Mouse (Mus musculus) E14TG2a.4 (cell line): ENCODE measurements around the gene Hmga2.

ENCODE experiments used
- H3K27me3 ChIP-seq: 2 replicates; pipeline ENCODE4 v1.6.1; 2014; ENCODE audit warnings: low read length, control low read depth; ENCODE audit not compliant: insufficient read depth
- H3K36me3 ChIP-seq: 2 replicates; pipeline ENCODE4 v1.6.1; 2014; ENCODE audit warnings: low read length, control low read depth; ENCODE audit not compliant: insufficient read depth
- H3K4me1 ChIP-seq: replicated peaks from 2 replicates; pipeline ENCODE4 v1.6.1; 2014; ENCODE audit warnings: low read depth, low read length, control low read depth
- H3K4me3 ChIP-seq: replicated peaks from 2 replicates; pipeline ENCODE4 v1.5.1; 2014; ENCODE audit warnings: mild to moderate bottlenecking, low read length
- H3K9me3 ChIP-seq: 2 replicates; pipeline ENCODE4 v1.6.1; 2014; ENCODE audit warnings: low read length, control low read depth
- CTCF ChIP-seq: conservative IDR thresholded peaks from 2 replicates; pipeline ENCODE4 v1.5.1; 2014; ENCODE audit warnings: low read length
- NANOG ChIP-seq: IDR thresholded peaks from 2 replicates; pipeline ENCODE4 v1.6.1; 2014; ENCODE audit warnings: borderline replicate concordance, low read length, mixed read lengths
- POU5F1 ChIP-seq: IDR thresholded peaks from 2 replicates; pipeline ENCODE4 v1.6.1; 2014; ENCODE audit warnings: low read length, borderline replicate concordance

Gene Hmga2

DNA sequence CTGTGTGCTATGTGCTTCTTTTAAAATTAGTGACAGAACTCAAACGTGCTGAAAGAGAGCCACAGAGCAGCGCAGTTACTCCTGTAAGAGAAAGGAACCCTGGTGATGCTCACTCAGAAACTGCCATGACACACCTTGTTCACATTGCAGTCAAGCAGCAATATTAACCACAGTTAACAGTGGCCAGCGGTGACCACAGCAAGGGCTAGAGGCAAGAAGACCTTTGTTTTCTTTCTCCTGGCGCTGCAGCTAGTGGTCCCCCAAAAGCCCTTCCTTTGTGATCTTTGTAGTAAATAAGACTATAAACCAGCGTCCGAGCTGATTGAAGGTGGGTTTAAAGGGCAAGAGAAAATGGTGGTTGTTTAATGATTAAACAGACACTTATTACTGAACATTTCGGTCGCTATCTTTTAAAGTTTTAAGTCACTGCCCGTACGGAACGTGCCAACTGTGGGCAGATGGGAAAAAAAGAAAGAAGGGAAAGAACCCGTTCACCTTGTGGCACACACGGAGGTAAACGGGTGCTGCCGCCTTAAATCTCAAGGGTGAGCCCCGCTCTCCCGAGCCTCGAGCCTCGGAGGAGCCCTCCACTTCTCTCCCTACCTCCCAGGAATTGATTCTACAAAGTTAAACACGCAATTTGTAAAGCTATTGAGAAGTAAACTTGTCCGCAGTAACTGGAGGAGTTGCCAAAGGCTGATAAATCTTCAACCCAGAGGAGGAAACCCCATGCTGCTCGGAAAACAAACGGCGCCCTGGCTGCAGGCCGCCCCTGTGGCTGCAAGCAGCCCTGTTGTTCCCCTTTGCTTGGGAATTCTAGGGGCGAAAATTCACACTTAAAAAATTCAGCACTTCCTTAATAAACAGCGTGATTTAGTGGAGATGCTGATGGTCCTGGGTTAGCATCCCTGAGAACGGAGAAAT lies 85.1 kb downstream of the Hmga2 start:
- Histone ChIP-seq H3K9me3 (no peaks in the 10 kb centered on the region), H3K4me3 (peak overlapping the region; percentile 17; the same call in 1 of the 2 replicates), H3K36me3 (no peaks in the 10 kb centered on the region), H3K4me1 (peaks cover 23% of the 10 kb centered on the region), H3K27me3 (peaks cover 62% of the 10 kb centered on the region)
- TF ChIP-seq CTCF = no peak
- no peak for TF ChIP-seq POU5F1
- TF ChIP-seq NANOG = no peak

DNA sequence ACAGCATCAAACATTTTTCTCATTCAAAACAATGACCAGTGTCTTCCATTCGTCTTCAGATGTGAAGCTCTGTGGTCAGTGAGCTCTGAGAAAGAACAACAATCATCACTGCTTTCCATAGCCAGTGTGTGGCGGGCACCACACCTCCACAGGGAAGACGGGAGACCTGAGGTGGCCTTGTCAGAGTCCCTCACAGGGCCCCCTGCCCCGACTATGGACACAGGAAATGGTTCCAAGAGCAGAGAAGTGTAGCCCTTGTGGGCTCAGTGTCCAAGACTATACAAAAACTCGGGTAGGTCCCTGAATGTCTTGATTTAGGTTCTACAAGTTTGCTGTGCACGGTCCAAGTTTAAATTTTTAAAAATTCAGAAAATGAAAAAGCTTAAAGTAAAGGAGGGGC lies 86.6 kb downstream of the Hmga2 start:
- Histone ChIP-seq H3K9me3 (no peaks in the 10 kb centered on the region), H3K4me3 (no peak overlapping the region), H3K27me3 (peaks cover 63% of the 10 kb centered on the region), H3K4me1 (peaks cover 35% of the 10 kb centered on the region), H3K36me3 (no peaks in the 10 kb centered on the region)
- no peak for TF ChIP-seq POU5F1
- no peak for TF ChIP-seq NANOG
- TF ChIP-seq CTCF = no peak

DNA sequence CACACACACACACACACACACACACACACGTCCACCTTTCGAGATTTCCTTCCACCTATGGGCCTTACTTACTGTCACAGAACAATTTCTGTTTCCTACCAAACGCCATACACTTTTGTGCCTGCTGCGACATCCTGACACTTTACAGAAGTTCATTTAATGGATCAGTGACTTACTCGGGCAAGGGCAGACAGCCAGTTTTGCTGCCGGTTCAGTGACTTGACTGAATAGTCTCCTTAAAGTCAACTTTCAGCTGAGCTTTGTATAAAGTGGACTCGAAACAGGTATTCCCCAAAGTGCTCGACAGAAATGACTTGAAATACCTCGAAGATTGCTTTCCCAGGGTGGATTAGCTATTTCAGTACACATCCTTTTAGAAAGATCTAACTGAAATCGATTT lies 87.3 kb downstream of the Hmga2 start:
- H3K4me3 ChIP-seq = no peak overlapping the region
- H3K27me3 ChIP-seq = peaks cover 62% of the 10 kb centered on the region
- no peaks in the 10 kb centered on the region for H3K36me3 ChIP-seq
- no peak for TF ChIP-seq CTCF
- TF ChIP-seq POU5F1 = no peak
- no peak for TF ChIP-seq NANOG
- peaks cover 42% of the 10 kb centered on the region for H3K4me1 ChIP-seq
- no peaks in the 10 kb centered on the region for H3K9me3 ChIP-seq

DNA sequence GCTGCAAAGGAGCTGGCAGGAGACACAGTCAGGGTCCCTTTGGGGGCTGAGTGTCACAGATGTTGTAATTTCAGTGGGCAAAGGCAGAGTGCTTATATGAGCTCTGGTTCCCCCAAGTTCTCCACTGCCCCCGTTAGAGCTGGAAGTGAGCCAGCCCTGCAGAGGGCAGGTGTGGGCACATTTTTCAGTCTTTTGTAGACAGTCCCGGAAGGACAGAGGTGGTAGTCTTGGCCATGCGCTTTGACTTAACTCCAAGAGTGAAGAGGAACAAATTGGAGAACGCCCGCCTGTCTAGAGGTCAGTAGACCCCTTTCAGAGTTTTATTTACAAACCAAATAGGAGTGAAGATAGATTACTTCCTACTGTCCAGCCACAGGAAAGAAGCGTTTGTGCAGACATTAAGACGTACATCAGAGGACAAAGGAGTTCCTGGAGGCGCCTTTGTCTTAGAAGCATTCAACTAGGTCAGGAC lies 87.8 kb downstream of the Hmga2 start:
- Histone ChIP-seq H3K27me3 (peaks cover 59% of the 10 kb centered on the region), H3K9me3 (no peaks in the 10 kb centered on the region), H3K4me3 (no peak overlapping the region), H3K4me1 (peaks cover 47% of the 10 kb centered on the region), H3K36me3 (no peaks in the 10 kb centered on the region)
- TF ChIP-seq POU5F1 (no peak), NANOG (peak; percentile 64; the same call in 1 of the 2 replicates), CTCF (no peak)

DNA sequence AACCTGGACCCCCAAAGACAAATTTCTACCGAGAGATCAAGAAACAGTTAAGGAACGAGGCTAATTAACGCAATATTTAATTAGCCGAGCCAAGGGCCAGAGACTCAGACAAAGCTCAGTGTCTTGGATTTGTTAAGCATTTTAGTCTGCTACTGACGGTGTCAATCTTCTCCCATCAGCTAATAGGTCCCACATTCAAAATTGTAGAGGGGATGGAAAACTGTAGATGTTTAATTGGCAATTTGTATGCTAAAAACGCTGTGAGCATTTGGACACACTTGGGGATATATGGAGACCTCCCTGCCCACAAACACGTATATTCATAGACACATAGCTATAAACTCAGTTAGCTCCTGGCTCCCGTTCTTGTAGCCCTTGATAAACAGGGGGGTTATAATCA lies 89.2 kb downstream of the Hmga2 start:
- Histone ChIP-seq H3K27me3 (peaks cover 53% of the 10 kb centered on the region), H3K36me3 (no peaks in the 10 kb centered on the region), H3K9me3 (no peaks in the 10 kb centered on the region), H3K4me1 (peaks cover 45% of the 10 kb centered on the region), H3K4me3 (no peak overlapping the region)
- TF ChIP-seq CTCF (no peak), NANOG (no peak), POU5F1 (no peak)

GRCm38 (mm10) chr10:120384797-120385600 lies 91.3 kb downstream of the Hmga2 start:
- Histone ChIP-seq H3K9me3 (no peaks in the 10 kb centered on the region), H3K4me3 (no peak overlapping the region), H3K4me1 (peaks cover 34% of the 10 kb centered on the region), H3K36me3 (no peaks in the 10 kb centered on the region), H3K27me3 (peaks cover 36% of the 10 kb centered on the region)
- no peak for TF ChIP-seq NANOG
- no peak for TF ChIP-seq POU5F1
- TF ChIP-seq CTCF = no peak

DNA sequence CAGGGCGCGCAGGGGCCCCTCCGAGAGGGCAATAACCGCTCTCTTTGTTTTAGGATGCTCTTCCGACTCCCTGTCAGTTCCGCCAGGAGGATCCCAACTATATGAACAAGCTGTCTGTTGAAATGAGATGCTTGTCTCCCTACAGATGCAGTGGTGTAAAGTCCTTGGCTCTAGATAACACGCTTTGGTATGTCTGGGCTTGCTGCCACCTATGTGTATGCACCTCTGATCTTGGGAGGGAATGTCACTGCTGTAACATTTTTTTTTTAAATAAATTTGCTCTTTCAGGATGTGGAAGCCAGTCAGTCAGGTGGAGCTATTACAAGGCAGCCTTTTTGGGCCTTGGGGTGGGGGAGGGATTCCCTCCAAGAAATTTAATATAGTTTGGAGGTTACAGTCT lies 92.2 kb downstream of the Hmga2 start:
- Histone ChIP-seq H3K4me3 (0 out of 2 replicates have a peak overlapping the region, but pooled peaks have one; percentile 8), H3K27me3 (peaks cover 34% of the 10 kb centered on the region), H3K36me3 (no peaks in the 10 kb centered on the region), H3K9me3 (no peaks in the 10 kb centered on the region), H3K4me1 (peaks cover 34% of the 10 kb centered on the region)
- TF ChIP-seq CTCF = no peak
- no peak for TF ChIP-seq POU5F1

- H3K4me3 ChIP-seq = no peak overlapping the region
- TF ChIP-seq CTCF = no peak
- no peak for TF ChIP-seq POU5F1
- no peak for TF ChIP-seq NANOG
- H3K4me1 ChIP-seq = peaks cover 16% of the 10 kb centered on the region
- H3K9me3 ChIP-seq = no peaks in the 10 kb centered on the region
- H3K36me3 ChIP-seq = no peaks in the 10 kb centered on the region
- H3K27me3 ChIP-seq = peaks cover 33% of the 10 kb centered on the region
Observed at GRCm38 (mm10) chr10:120377795-120378194, 98.5 kb downstream of the Hmga2 start.
